Mouse (Mus musculus) bone marrow, adult 2 months (tissue): ENCODE data around the gene Iqsec1.

ENCODE experiments used
- CTCF ChIP-seq: fragments of 200-500 bp; IDR thresholded peaks from 2 replicates; pipeline ENCODE4 v1.5.1; 2011; ENCODE audit warnings: low read length, control low read depth; ENCODE audit not compliant: control insufficient read depth, insufficient read depth
- POLR2A ChIP-seq: fragments of 200-500 bp; IDR thresholded peaks from 2 replicates; pipeline ENCODE4 v1.6.1; 2011; ENCODE audit warnings: low read depth, mild to moderate bottlenecking, control low read depth, low read length, borderline replicate concordance; ENCODE audit not compliant: control insufficient read depth

GRCm38 (mm10) chr6:90704705-90705344, 283.7 kb downstream of the Iqsec1 start:
- TF ChIP-seq POLR2A (no peak), CTCF (no peak)
